Mouse (Mus musculus): ENCODE measurements around the gene Dpp9.

Dpp9 gene

GRCm38 (mm10) chr17:56139858-56140595, 78.7 kb downstream of the Dpp9 start, which contains the start of gene Sema6b:
Gene Sema6b (minus strand): TSS chr17:56140343.
- no peak for DNase-seq (ENCODE audit: low spot score in 2 of 2)

DNA sequence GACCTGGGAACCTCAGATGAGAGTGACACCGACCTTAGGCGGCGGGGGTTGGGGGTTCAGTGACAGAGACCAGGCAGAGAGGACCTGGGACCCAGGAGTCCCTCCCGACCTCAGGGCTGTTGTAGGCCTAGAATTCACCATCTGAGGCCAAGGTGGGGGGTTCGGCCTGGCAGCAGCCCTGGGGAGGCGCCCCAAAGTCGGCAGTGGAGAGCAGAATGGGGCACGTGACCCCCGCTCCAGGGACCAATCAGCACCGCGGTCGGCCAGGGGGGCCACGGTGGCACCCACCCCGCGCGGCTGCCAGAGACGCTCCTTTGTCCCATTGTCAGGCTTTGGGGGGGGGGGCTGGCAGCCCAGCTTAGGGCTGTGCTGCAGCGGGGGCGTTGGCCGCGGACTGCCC, 79.3 kb downstream of the Dpp9 start:
- DNase-seq (ENCODE audit: low spot score in 2 of 2) = no peak

- no peak for DNase-seq (ENCODE audit: low spot score in 2 of 2)
Measured at GRCm38 (mm10) chr17:56137839-56138613, 80.7 kb downstream of the Dpp9 start.
